Mouse (Mus musculus) bone marrow, adult 2 months (tissue): Measurements from ENCODE around the gene Srpk1.

Experiments
- CTCF ChIP-seq: fragments of 200-500 bp; IDR thresholded peaks from 2 replicates; pipeline ENCODE4 v1.5.1; 2011; ENCODE audit warnings: low read length, control low read depth; ENCODE audit not compliant: control insufficient read depth, insufficient read depth
- POLR2A ChIP-seq: fragments of 200-500 bp; IDR thresholded peaks from 2 replicates; pipeline ENCODE4 v1.6.1; 2011; ENCODE audit warnings: low read depth, mild to moderate bottlenecking, control low read depth, low read length, borderline replicate concordance; ENCODE audit not compliant: control insufficient read depth

DNA sequence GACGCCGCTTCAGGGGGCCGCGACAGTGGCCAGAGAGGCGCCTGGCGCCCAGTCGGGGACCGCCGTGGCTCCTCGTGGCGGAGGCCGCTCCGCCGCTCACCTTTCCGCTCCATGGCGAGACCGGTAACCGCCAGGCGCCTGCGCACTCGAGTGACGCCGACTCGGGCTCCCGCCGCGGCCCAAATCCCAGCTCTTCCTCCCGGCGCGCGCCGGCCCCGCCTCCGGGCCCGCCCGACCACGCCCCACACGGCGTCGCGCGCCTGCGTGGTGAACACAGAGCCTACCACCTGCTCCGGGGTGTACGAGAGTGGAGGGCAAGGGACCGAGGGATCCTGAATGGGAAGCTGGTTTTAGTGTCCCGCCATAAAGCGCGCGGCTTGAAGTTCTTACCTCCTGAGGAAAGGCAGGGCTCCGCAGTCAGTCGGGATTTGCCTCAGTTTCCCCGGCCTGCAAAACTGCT, at the start of gene Srpk1:
- peak; percentile 63; the same call in 1 of the 2 replicates for TF ChIP-seq POLR2A
- TF ChIP-seq CTCF = no peak
